Comparison of ENCODE assay signal across 8 mouse cellular contexts in the genomic region with DNA sequence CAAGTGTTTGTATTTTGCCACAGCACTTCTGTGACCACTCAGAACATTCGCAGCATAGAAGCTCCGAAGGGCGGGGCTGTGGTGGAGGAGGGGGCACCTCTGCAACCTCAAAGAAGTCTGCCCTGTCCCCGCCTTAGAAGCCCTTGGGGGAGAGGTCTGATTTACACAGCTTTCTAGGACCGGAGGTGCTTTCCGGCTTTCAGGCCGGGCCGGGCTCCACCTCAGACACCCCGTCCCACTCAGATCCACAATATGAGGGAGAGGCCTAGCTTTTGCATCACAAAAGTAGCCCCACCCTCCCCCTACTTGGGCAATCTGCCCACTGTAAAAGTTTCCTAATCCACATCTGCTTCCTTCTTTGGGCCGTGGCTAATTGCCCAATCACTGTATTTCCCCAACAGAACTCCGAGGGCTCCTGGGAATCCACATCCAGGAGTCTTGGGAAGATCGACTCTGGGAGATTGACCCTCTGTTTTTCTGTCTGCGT. TPM values are rescaled to one million over a fixed set of nuclear protein-coding genes. Genes with fewer than 3 reads are reported as not detected.
A peak's percentile ranks its signal among the peaks of the same experiment; 100 is the strongest.
DNase-seq lines count a peak whose midpoint lies in the region; ATAC-seq and TF ChIP-seq lines count a peak whose summit lies in the region.

No protein-coding gene starts in this region.

- no peak for ATAC-seq in liver, embryonic 12.5 days
- ATAC-seq in forebrain, embryonic 11.5 days (replicated peaks; ENCODE audit: low FRiP score) = peak; percentile 42; the same call in 1 of the 2 replicates
- ATAC-seq in midbrain, postnatal 0 days (ENCODE audit: low FRiP score) = 0 out of 2 replicates have a peak, but pooled peaks have one; percentile 23

- no peaks in the 10 kb centered on the region for H3K9me3 ChIP-seq in liver, embryonic 12.5 days (replicated peaks)
- H3K9me3 ChIP-seq in forebrain, embryonic 11.5 days (ENCODE audit: control insufficient read depth, low read length) = no peaks in the 10 kb centered on the region
- no peaks in the 10 kb centered on the region for H3K9me3 ChIP-seq in midbrain, postnatal 0 days (ENCODE audit: low read length)

- no peak overlapping the region for H3K4me3 ChIP-seq in liver, embryonic 12.5 days
- H3K4me3 ChIP-seq in forebrain, embryonic 11.5 days (ENCODE audit: low read depth, low read length) = no peak overlapping the region
- no peak overlapping the region for H3K4me3 ChIP-seq in midbrain, postnatal 0 days (ENCODE audit: low read depth, low read length)
- no peak overlapping the region for H3K4me3 ChIP-seq in left cerebral cortex, adult 2 months

- peaks cover 80% of the 10 kb centered on the region for H3K27me3 ChIP-seq in liver, embryonic 12.5 days (replicated peaks)
- H3K27me3 ChIP-seq in forebrain, embryonic 11.5 days (ENCODE audit: control insufficient read depth, insufficient read depth, low read length) = peaks cover 5% of the 10 kb centered on the region; the same call in 1 of the 2 replicates
- H3K27me3 ChIP-seq in midbrain, postnatal 0 days (ENCODE audit: insufficient read depth, low read length) = peaks cover 12% of the 10 kb centered on the region

- WGBS in liver, embryonic 12.5 days (ENCODE audit: insufficient replicate concordance) = 13% methylated on average over 13 of the region's 13 CpGs
- WGBS in forebrain, embryonic 11.5 days = 12% methylated on average over 13 of the region's 13 CpGs
- 9% methylated on average over 13 of the region's 13 CpGs for WGBS in midbrain, postnatal 0 days

- H3K4me2 ChIP-seq in liver, embryonic 12.5 days = no peak overlapping the region
- H3K4me2 ChIP-seq in forebrain, embryonic 11.5 days (ENCODE audit: low read depth, low read length, severe bottlenecking) = no peak overlapping the region
- no peak overlapping the region for H3K4me2 ChIP-seq in midbrain, postnatal 0 days (ENCODE audit: low read depth, low read length, poor library complexity, severe bottlenecking)

- TF ChIP-seq CTCF in midbrain, postnatal 0 days (IDR thresholded peaks at IDR 0.05) = no peak
- no peak for TF ChIP-seq CTCF in left cerebral cortex, adult 2 months (IDR thresholded peaks at IDR 0.05)

- H3K4me1 ChIP-seq in liver, embryonic 12.5 days = peaks cover 24% of the 10 kb centered on the region
- peaks cover 9% of the 10 kb centered on the region; the same call in 1 of the 2 replicates for H3K4me1 ChIP-seq in forebrain, embryonic 11.5 days (replicated peaks; ENCODE audit: control insufficient read depth, insufficient read depth, low read length)
- H3K4me1 ChIP-seq in midbrain, postnatal 0 days (ENCODE audit: insufficient read depth, low read length) = no peaks in the 10 kb centered on the region

- no peak overlapping the region for H3K9ac ChIP-seq in liver, embryonic 12.5 days
- no peak overlapping the region; the same call in 1 of the 2 replicates for H3K9ac ChIP-seq in forebrain, embryonic 11.5 days (ENCODE audit: low read length)
- no peak overlapping the region for H3K9ac ChIP-seq in midbrain, postnatal 0 days (replicated peaks; ENCODE audit: low read length, poor library complexity, severe bottlenecking)

- H3K27ac ChIP-seq in liver, embryonic 12.5 days = no peak overlapping the region
- H3K27ac ChIP-seq in forebrain, embryonic 11.5 days (ENCODE audit: low read depth, low read length) = no peak overlapping the region
- H3K27ac ChIP-seq in midbrain, postnatal 0 days (ENCODE audit: low read depth, low read length) = no peak overlapping the region
- no peak overlapping the region for H3K27ac ChIP-seq in left cerebral cortex, adult 2 months

- intact Hi-C loops in heart, postnatal 14 days (cut with DNase I) = no loop called here
- intact Hi-C loops in left cerebral cortex, adult 2 months (cut with DNase I) = no loop called here

- DNase-seq in liver = peak; percentile 54
- no peak for DNase-seq in forebrain, embryonic 11.5 days (ENCODE audit: low spot score)
- peak; percentile 87 to 91 for DNase-seq in heart, postnatal 14 days
- peak; percentile 85 to 91 for DNase-seq in kidney, postnatal 4 days
- DNase-seq in midbrain, postnatal 0 days (ENCODE audit: low spot score) = no peak
- peak; percentile 80 to 90 for DNase-seq in urinary bladder, postnatal 4 days (ENCODE audit: low spot score in 2 of 2)
- DNase-seq in left cerebral cortex, adult 2 months (ENCODE audit: extremely low spot score in 1 of 2, low spot score in 2 of 2) = no peak

- H3K36me3 ChIP-seq in liver, embryonic 12.5 days = no peaks in the 10 kb centered on the region
- H3K36me3 ChIP-seq in forebrain, embryonic 11.5 days (ENCODE audit: control insufficient read depth, insufficient read depth, low read length) = no peaks in the 10 kb centered on the region
- H3K36me3 ChIP-seq in midbrain, postnatal 0 days (ENCODE audit: insufficient read depth, low read length) = no peaks in the 10 kb centered on the region

RNA-seq across cellular contexts. Expression of a gene that starts 4.3 kb away (rescaled TPM):
- not detected in 2 replicates for polyA plus RNA-seq in liver, embryonic 12.5 days (2016; fragmentation: Nextera tagmentation; extraction: Ambion mirVana)
- not detected in 2 replicates for polyA plus RNA-seq in forebrain, embryonic 11.5 days (2014; fragmentation: Nextera tagmentation; extraction: Ambion mirVana)
- under 1 TPM in 1 of 2 experiments, not detected in 1; 0.07 TPM for total RNA-seq in heart, postnatal 14 days (2021)
- 3.0 and 12.8 TPM in 2 replicates for total RNA-seq in midbrain, postnatal 0 days (2014; rRNA removed)
- 7.7 and 8.6 TPM in 2 replicates for polyA plus RNA-seq in midbrain, postnatal 0 days (2015; fragmentation: Nextera tagmentation; extraction: Ambion mirVana)
- under 1 TPM; 0.61 to 0.84 TPM for total RNA-seq in left cerebral cortex, adult 2 months (2021)

RNA-seq across cellular contexts. Expression of a gene that starts 15.5 kb away (rescaled TPM):
- polyA plus RNA-seq in liver, embryonic 12.5 days (2016; fragmentation: Nextera tagmentation; extraction: Ambion mirVana) = 146 and 150 TPM in 2 replicates
- 111 and 121 TPM in 2 replicates for polyA plus RNA-seq in forebrain, embryonic 11.5 days (2014; fragmentation: Nextera tagmentation; extraction: Ambion mirVana)
- total RNA-seq in heart, postnatal 14 days (2021) = 10 to 100 TPM; 14.8 to 15.1 TPM
- 48.5 and 50.5 TPM in 2 replicates for total RNA-seq in midbrain, postnatal 0 days (2014; rRNA removed)
- polyA plus RNA-seq in midbrain, postnatal 0 days (2015; fragmentation: Nextera tagmentation; extraction: Ambion mirVana) = 60.5 and 63.7 TPM in 2 replicates
- total RNA-seq in left cerebral cortex, adult 2 months (2021) = 10 to 100 TPM; 26.7 to 28.3 TPM

RNA-seq across cellular contexts. Expression of a gene that starts 37.7 kb away (rescaled TPM):
- 39.2 and 39.4 TPM in 2 replicates for polyA plus RNA-seq in liver, embryonic 12.5 days (2016; fragmentation: Nextera tagmentation; extraction: Ambion mirVana)
- 33.8 and 35.4 TPM in 2 replicates for polyA plus RNA-seq in forebrain, embryonic 11.5 days (2014; fragmentation: Nextera tagmentation; extraction: Ambion mirVana)
- total RNA-seq in heart, postnatal 14 days (2021) = 10 to 100 TPM; 12.4 to 14.9 TPM
- total RNA-seq in midbrain, postnatal 0 days (2014; rRNA removed) = 12.8 and 15.3 TPM in 2 replicates
- 20.7 and 24.2 TPM in 2 replicates for polyA plus RNA-seq in midbrain, postnatal 0 days (2015; fragmentation: Nextera tagmentation; extraction: Ambion mirVana)
- 10 to 100 TPM; 23.4 to 24.5 TPM for total RNA-seq in left cerebral cortex, adult 2 months (2021)

RNA-seq across cellular contexts. Expression of a gene that starts 46.2 kb away (rescaled TPM):
- polyA plus RNA-seq in liver, embryonic 12.5 days (2016; fragmentation: Nextera tagmentation; extraction: Ambion mirVana) = 4.7 and 7.1 TPM in 2 replicates
- polyA plus RNA-seq in forebrain, embryonic 11.5 days (2014; fragmentation: Nextera tagmentation; extraction: Ambion mirVana) = 0.45 and 0.51 TPM in 2 replicates
- under 1 TPM; 0.66 to 0.81 TPM for total RNA-seq in heart, postnatal 14 days (2021)
- 0.38 TPM in 1 of 2 replicates, not detected in the other for total RNA-seq in midbrain, postnatal 0 days (2014; rRNA removed)
- polyA plus RNA-seq in midbrain, postnatal 0 days (2015; fragmentation: Nextera tagmentation; extraction: Ambion mirVana) = 0.41 and 0.42 TPM in 2 replicates
- under 1 TPM in 1 of 2 experiments, not detected in 1; 0.77 TPM for total RNA-seq in left cerebral cortex, adult 2 months (2021)

RNA-seq across cellular contexts. Expression of a gene that starts 53.5 kb away (rescaled TPM):
- 6.5 and 6.6 TPM in 2 replicates for polyA plus RNA-seq in liver, embryonic 12.5 days (2016; fragmentation: Nextera tagmentation; extraction: Ambion mirVana)
- 2.7 and 3.0 TPM in 2 replicates for polyA plus RNA-seq in forebrain, embryonic 11.5 days (2014; fragmentation: Nextera tagmentation; extraction: Ambion mirVana)
- total RNA-seq in heart, postnatal 14 days (2021) = 10 to 100 TPM; 14.9 to 15.3 TPM
- total RNA-seq in midbrain, postnatal 0 days (2014; rRNA removed) = 4.8 and 6.4 TPM in 2 replicates
- 1.3 and 1.7 TPM in 2 replicates for polyA plus RNA-seq in midbrain, postnatal 0 days (2015; fragmentation: Nextera tagmentation; extraction: Ambion mirVana)
- total RNA-seq in left cerebral cortex, adult 2 months (2021) = 10 to 100 TPM; 15.4 to 16.3 TPM

Comparison
In these comparisons a context has a peak if more than half of its experiments do, and no peak if none do; other contexts are left out.
1. DNase-seq: peak in liver (single experiment), heart, postnatal 14 days (2 of 2), kidney, postnatal 4 days (2 of 2) and urinary bladder, postnatal 4 days (2 of 2); none in forebrain, embryonic 11.5 days (single experiment), midbrain, postnatal 0 days (single experiment) and left cerebral cortex, adult 2 months (0 of 2).